Mouse (Mus musculus) c-Kit-negative CD71-positive TER-119-positive erythroid progenitor cells, embryonic 14.5 days (primary cell): ENCODE data around the gene Fam213b.

Experiments used
- DNase-seq: peaks from one replicate; pipeline ENCODE4 v3.0.0-alpha.2; 2013; ENCODE audit warnings: low read depth, low spot score

The Fam213b gene

GRCm38 (mm10) chr4:154852696-154853095, 46.2 kb downstream of the Fam213b start:
- DNase-seq = no peak
